Mouse (Mus musculus) neural tube, embryonic 13.5 days (tissue): ENCODE measurements around the gene Frmd7. TPM values are rescaled to one million over a fixed set of nuclear protein-coding genes. Genes with fewer than 3 reads are reported as not detected.

Experiments
- ATAC-seq: fragments of 200-750 bp; cut with Nextera tagmentation; 2 replicates; pipeline ENCODE4 v1.8.0; 2017; ENCODE audit warnings: low read depth, mild to moderate bottlenecking, moderate TSS enrichment, moderate library complexity
- H3K27ac ChIP-seq: fragments of 300-500 bp; sonication (generic); replicated peaks from 2 replicates; pipeline ENCODE4 v1.5.1; 2015; ENCODE audit warnings: moderate library complexity, mild to moderate bottlenecking, inconsistent platforms
- H3K27me3 ChIP-seq: fragments of 300-500 bp; sonication (generic); 2 replicates; pipeline ENCODE4 v1.6.1; 2015; ENCODE audit warnings: mild to moderate bottlenecking, inconsistent platforms
- H3K36me3 ChIP-seq: fragments of 300-500 bp; sonication (generic); 2 replicates; pipeline ENCODE4 v1.6.1; 2015; ENCODE audit warnings: mild to moderate bottlenecking, inconsistent platforms
- H3K4me1 ChIP-seq: fragments of 300-500 bp; sonication (generic); replicated peaks from 2 replicates; pipeline ENCODE4 v1.6.1; 2015; ENCODE audit warnings: inconsistent platforms
- H3K4me2 ChIP-seq: fragments of 300-500 bp; sonication (generic); 2 replicates; pipeline ENCODE4 v1.6.1; 2015; ENCODE audit warnings: inconsistent platforms, mild to moderate bottlenecking, moderate library complexity
- H3K4me3 ChIP-seq: fragments of 300-500 bp; sonication (generic); 2 replicates; pipeline ENCODE4 v1.5.1; 2015; ENCODE audit warnings: mild to moderate bottlenecking, inconsistent platforms
- H3K9ac ChIP-seq: fragments of 300-500 bp; sonication (generic); 2 replicates; pipeline ENCODE4 v1.6.1; 2015; ENCODE audit warnings: moderate library complexity, mild to moderate bottlenecking, inconsistent platforms
- H3K9me3 ChIP-seq: fragments of 300-500 bp; sonication (generic); 2 replicates; pipeline ENCODE4 v1.6.1; 2016; ENCODE audit warnings: inconsistent platforms
- WGBS: fragments of 180-500 bp; shearing (Covaris S2); methylation state at CpG from one replicate; pipeline ENCODE4 v1.1.7; 2015; 5-methylcytosine and 5-hydroxymethylcytosine counted together
- polyA plus RNA-seq: library from polyadenylated mRNA; unstranded; fragments of >200 nt; fragmentation: Nextera tagmentation; extraction: Ambion mirVana; gene quantifications from 2 replicates; pipeline ENCODE4 v1.2.1, GENCODE M21; 2015

The Frmd7 gene
- polyA plus RNA-seq, 1 experiment from 2014 or later = 0.15 TPM

DNA sequence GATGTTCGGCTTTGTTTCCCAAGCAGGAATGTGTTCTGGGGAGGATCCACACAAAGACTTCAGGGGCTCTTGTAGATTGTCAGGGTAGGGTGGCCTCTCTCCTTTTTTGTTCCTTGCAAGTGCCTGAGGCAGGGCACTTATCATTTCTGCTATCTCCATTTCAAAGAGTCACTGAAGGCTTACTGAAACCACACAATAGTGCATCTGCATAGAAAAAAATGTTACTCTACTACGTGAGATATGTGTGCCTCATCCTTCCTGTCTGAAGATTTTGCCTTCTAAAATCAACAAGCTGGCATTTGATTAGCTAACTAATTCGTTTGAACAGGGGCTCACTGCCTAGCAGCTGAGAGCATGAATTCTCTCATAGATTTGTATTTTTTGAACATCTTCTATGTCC lies 12.2 kb downstream of the Frmd7 start:
- Histone ChIP-seq H3K9ac (no peak overlapping the region), H3K27ac (no peak overlapping the region), H3K4me1 (no peaks in the 10 kb centered on the region), H3K4me2 (no peak overlapping the region), H3K4me3 (no peak overlapping the region), H3K36me3 (no peaks in the 10 kb centered on the region), H3K9me3 (no peaks in the 10 kb centered on the region), H3K27me3 (no peaks in the 10 kb centered on the region)
- no peak for ATAC-seq
- 50% methylated on average over 3 of the region's 3 CpGs for WGBS

DNA sequence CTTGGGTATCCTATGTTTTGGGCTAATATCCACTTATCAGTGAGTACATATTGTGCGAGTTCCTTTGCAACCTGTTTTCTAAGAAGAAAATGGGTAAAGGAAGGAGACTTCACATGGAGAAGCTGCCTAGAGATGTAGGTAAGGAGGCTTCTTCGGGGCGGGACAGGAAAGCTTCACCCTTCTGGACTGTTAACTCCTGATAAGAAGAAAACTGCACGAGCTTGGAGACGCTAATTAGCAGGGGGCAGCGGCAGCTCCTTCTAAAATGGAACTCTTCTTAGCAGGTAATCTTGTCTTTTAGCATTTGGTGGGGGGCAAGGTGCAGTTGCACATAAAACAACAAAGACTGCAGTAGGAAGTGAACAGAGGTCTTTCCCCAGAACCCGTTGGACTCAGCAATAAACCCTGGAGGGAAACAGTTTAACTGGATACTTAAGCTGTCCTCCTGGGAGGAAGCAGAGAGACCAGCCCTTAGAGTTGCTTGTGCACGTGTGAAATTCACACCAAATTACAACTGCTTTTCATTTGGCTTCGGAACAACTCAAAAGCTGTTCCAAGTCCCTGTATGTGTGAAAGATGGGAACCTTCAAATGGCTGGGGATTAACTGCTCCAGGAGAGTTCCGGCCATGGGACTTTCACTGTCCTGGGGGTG lies 15.5 kb downstream of the Frmd7 start:
- no peak overlapping the region for H3K4me2 ChIP-seq
- 66% methylated on average over 10 of the region's 10 CpGs for WGBS
- H3K4me3 ChIP-seq = no peak overlapping the region
- no peak overlapping the region for H3K27ac ChIP-seq
- H3K4me1 ChIP-seq = no peaks in the 10 kb centered on the region
- no peaks in the 10 kb centered on the region for H3K27me3 ChIP-seq
- ATAC-seq = no peak
- H3K9me3 ChIP-seq = no peaks in the 10 kb centered on the region
- no peaks in the 10 kb centered on the region for H3K36me3 ChIP-seq
- H3K9ac ChIP-seq = no peak overlapping the region

DNA sequence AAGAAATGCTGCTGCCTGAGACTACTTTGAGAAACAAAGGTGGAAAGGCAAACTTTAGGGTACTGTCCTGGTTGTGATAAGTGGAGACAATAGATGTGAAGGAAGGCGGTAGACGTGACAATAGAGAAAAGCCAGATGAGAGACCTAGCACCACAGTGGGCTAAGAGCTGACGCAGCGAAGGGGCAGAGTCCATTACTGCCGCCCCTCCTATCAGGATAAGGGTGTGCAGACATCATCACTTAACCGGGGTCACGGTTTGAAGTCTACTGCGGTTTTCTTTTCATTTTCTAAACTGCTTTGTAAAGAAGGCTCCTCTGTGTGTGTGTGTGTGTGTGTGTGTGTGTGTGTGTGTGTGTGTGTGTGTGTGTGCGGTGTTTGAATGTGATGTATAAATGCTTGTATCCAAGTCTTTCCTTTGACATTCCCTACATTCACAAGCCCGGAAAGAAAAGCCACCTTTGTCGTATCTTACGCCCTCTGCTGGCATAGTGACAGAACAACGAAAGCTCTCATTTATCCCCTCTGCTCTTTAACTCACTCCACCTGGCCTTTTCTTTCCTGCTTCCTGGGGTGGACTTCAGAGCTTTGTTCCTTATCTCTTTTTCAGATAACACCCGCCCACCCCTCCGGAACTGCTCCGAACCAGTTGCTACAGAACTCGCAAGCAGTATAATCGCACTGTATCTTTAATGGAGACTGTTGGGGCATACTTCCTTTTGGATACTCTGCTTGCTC lies 17.7 kb downstream of the Frmd7 start:
- H3K27me3 ChIP-seq = no peaks in the 10 kb centered on the region
- H3K4me3 ChIP-seq = no peak overlapping the region
- H3K27ac ChIP-seq = no peak overlapping the region
- no peaks in the 10 kb centered on the region for H3K4me1 ChIP-seq
- H3K9ac ChIP-seq = no peak overlapping the region
- WGBS = 43% methylated on average over 18 of the region's 18 CpGs
- ATAC-seq = no peak
- no peaks in the 10 kb centered on the region for H3K9me3 ChIP-seq
- no peaks in the 10 kb centered on the region for H3K36me3 ChIP-seq
- no peak overlapping the region for H3K4me2 ChIP-seq

DNA sequence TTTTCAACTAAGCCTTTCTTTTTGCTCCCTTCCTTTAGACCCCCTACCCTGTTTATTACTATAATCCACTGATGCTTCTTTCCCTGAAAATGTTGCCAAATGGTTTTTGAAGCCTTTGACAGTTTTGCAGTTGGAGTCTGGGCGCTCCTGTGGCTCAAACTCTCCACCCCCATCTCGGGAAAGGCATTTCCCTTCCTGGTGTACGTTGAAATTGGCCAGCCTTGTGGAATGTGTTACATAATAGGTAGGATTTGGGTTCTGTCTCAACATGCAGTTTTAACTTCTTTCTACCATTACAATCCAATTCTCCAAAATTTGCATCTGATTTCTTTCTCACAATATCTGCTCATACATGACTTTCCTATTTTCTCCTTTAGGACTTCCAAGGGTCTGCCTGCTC lies 23.8 kb downstream of the Frmd7 start:
- H3K4me2 ChIP-seq = no peak overlapping the region
- no peak overlapping the region for H3K9ac ChIP-seq
- 62% methylated on average over 3 of the region's 3 CpGs for WGBS
- no peak overlapping the region for H3K4me3 ChIP-seq
- no peaks in the 10 kb centered on the region for H3K27me3 ChIP-seq
- H3K36me3 ChIP-seq = no peaks in the 10 kb centered on the region
- no peaks in the 10 kb centered on the region for H3K4me1 ChIP-seq
- H3K27ac ChIP-seq = no peak overlapping the region
- H3K9me3 ChIP-seq = no peaks in the 10 kb centered on the region
- no peak for ATAC-seq

DNA sequence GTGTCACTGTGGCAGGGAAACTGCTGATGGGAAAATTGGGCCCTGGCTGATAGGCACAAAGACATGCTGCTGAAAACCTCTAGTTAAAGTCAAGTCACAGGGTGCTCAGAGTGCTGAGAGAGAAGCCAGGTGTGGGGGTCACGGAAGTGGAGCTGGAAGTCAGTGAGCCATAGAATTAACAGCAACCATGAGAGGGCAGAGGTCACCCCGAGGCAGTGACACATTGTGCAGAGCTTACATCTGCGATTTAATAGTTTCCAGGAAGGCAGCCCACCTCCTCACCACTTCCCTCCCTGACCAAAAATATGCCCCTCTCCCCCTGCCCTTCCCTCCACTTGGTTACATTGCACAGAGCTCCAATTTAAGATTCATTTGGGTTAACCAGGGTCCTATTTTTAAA lies 25.1 kb downstream of the Frmd7 start:
- whole genome bisulfite sequencing = 69% methylated on average over 3 of the region's 3 CpGs
- Histone ChIP-seq H3K9ac (no peak overlapping the region), H3K27me3 (no peaks in the 10 kb centered on the region), H3K27ac (no peak overlapping the region), H3K4me2 (no peak overlapping the region), H3K4me3 (no peak overlapping the region), H3K36me3 (no peaks in the 10 kb centered on the region), H3K4me1 (no peaks in the 10 kb centered on the region), H3K9me3 (no peaks in the 10 kb centered on the region)
- ATAC-seq = no peak

DNA sequence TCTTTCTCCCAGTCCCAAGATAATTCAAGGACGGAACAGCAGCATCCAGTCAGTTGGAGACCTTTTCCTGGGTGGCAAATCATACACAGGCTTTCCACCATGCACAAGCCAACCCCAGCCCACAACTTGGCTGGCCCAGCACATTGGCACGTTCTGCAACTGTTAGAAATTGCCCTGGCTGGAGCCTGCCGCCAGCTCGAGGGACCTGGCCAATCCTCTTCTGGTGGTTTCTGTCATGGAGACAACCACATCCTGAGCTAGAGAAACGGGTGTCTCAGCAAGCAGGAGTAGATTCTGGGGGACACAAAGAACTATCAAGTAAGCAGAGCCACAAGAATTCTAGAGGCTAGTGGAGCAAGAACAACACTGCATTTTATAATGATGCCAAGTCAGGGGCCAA lies 32.6 kb downstream of the Frmd7 start:
- Histone ChIP-seq H3K27ac (no peak overlapping the region), H3K4me3 (no peak overlapping the region), H3K9me3 (no peaks in the 10 kb centered on the region), H3K36me3 (no peaks in the 10 kb centered on the region), H3K4me2 (no peak overlapping the region), H3K27me3 (no peaks in the 10 kb centered on the region), H3K4me1 (no peaks in the 10 kb centered on the region), H3K9ac (no peak overlapping the region)
- 92% methylated on average over 5 of the region's 5 CpGs for WGBS
- ATAC-seq = no peak

DNA sequence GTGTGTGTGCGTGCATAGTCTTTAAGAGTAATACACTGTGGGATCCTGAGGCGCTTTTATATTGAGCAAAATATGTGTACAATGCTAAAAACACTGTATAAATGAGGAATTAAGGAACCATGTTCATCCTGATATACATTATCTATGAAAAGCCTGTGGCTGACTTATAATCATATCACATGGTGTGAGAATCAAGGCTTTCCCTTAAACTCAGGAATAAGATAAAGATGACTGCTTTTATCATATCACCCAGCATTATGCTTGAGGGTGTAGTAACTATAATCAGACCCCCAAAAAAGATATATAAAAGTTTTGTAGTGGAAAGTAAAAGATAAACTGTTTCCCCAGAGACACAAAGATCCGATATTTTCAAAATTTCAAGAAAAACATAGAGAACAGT lies 39.0 kb downstream of the Frmd7 start:
- no peak overlapping the region for H3K9ac ChIP-seq
- no peak overlapping the region for H3K27ac ChIP-seq
- H3K9me3 ChIP-seq = no peaks in the 10 kb centered on the region
- no peak overlapping the region for H3K4me2 ChIP-seq
- no peaks in the 10 kb centered on the region for H3K36me3 ChIP-seq
- 82% methylated on average over 3 of the region's 3 CpGs for WGBS
- ATAC-seq = no peak
- H3K27me3 ChIP-seq = no peaks in the 10 kb centered on the region
- no peak overlapping the region for H3K4me3 ChIP-seq
- no peaks in the 10 kb centered on the region for H3K4me1 ChIP-seq

DNA sequence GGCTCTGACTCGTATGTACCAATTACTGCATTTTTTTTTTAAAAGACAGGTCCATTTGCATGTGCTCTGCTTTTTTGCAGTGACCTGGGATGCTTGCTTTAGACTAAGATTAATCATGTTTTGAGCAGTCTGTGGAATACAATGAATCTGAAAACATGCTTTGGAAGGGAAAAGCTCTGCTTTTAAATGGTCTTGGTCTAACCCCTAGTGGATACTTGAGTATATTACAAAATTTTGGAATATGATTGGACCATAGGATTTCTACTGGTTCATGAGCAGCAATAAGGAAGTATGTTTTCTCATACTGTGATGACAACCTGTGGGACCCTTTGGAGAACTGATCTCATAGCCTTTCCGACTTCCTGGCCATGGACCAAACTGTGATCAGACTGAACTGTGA lies 54.5 kb downstream of the Frmd7 start:
- no peaks in the 10 kb centered on the region for H3K9me3 ChIP-seq
- 83% methylated on average over 2 of the region's 2 CpGs for WGBS
- ATAC-seq = no peak

DNA sequence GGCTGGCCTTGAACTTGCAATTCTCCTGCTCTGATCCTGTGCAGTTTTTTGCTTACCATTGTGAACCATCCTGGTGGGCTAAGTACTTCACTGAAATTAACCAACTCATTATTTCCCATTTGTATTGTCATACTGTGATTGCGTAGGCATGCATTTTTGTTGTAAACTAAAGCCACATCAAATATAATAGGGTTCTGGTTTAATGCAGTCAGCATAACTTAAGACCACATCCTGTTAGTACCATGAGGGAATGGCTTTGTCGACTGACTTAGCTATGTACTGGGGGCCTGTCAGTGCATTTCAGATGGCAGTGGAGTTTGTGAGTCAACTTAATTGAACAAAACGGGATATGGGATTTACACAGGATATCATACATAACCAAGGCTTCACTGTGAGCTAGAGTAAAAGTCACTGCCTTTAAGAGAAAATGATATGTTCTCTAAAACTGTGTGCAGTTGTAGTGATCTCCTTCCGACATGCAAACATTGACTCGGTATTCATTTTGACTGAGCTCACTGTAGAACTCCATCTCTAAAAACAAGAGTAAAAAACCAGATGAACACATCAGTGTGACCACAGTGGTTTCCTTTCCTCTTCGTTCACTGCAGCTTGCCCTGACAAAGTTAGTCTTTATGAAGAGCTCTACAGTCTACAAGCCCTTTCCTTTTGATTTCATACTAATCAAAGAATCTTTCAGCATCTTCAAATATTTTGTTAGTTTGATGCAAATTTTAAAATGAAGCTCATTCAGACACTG lies 68.1 kb downstream of the Frmd7 start:
- H3K4me3 ChIP-seq = no peak overlapping the region
- no peaks in the 10 kb centered on the region for H3K27me3 ChIP-seq
- WGBS = 83% methylated on average over 6 of the region's 6 CpGs
- H3K4me2 ChIP-seq = no peak overlapping the region
- ATAC-seq = no peak
- H3K36me3 ChIP-seq = no peaks in the 10 kb centered on the region
- H3K27ac ChIP-seq = no peak overlapping the region
- H3K9ac ChIP-seq = no peak overlapping the region
- no peaks in the 10 kb centered on the region for H3K9me3 ChIP-seq
- H3K4me1 ChIP-seq = no peaks in the 10 kb centered on the region

More for the DNA sequence above, 54.5 kb downstream of the Frmd7 start:
- Histone ChIP-seq H3K9ac (no peak overlapping the region), H3K36me3 (no peaks in the 10 kb centered on the region), H3K4me2 (no peak overlapping the region), H3K27me3 (no peaks in the 10 kb centered on the region), H3K4me1 (no peaks in the 10 kb centered on the region), H3K4me3 (no peak overlapping the region), H3K27ac (no peak overlapping the region)

DNA sequence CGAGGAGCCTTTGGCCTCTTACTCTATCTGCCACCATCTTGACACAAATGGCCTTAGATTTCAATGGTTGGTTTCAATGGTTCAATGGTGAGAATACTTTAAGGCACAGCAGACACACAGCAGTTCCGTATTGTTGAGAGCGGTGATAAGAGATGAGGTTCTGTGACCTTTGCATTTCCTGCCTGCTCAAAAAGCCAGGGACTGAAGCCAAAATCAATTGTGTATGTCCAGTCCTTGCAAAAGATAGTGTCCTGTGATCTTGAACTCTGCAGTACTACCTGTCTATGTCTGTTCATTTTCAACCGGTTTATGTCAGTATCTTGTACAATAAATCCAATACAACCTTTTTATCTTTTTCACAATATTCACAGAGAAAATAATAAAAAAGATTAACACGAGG lies 77.8 kb downstream of the Frmd7 start:
- Histone ChIP-seq H3K4me2 (no peak overlapping the region), H3K36me3 (no peaks in the 10 kb centered on the region), H3K4me3 (no peak overlapping the region), H3K27ac (no peak overlapping the region), H3K4me1 (no peaks in the 10 kb centered on the region), H3K27me3 (no peaks in the 10 kb centered on the region), H3K9ac (no peak overlapping the region), H3K9me3 (no peaks in the 10 kb centered on the region)
- WGBS = 85% methylated on average over 5 of the region's 5 CpGs
- ATAC-seq = no peak

DNA sequence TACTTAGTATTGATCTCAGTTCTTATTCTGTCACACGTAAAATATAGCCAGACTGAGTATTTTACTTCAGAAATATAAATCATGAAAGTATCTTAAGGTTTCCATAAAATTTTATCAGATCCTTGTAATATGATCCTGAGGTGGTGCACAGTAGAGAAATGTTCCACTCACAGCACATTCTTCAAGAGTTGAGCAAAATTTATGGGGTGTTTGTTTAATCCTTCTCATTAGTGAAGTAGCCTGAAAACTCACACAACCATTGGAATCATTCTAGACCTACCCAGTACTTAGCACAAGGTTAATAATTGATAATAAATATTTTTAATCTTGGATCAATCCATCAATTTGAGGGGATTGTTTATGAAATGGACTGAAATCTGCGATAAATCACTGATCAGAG lies 78.7 kb downstream of the Frmd7 start:
- H3K9ac ChIP-seq = no peak overlapping the region
- H3K4me3 ChIP-seq = no peak overlapping the region
- H3K4me2 ChIP-seq = no peak overlapping the region
- H3K4me1 ChIP-seq = no peaks in the 10 kb centered on the region
- ATAC-seq = no peak
- no peak overlapping the region for H3K27ac ChIP-seq
- H3K27me3 ChIP-seq = no peaks in the 10 kb centered on the region
- WGBS = 78% methylated on average over 2 of the region's 2 CpGs
- no peaks in the 10 kb centered on the region for H3K9me3 ChIP-seq
- no peaks in the 10 kb centered on the region for H3K36me3 ChIP-seq

DNA sequence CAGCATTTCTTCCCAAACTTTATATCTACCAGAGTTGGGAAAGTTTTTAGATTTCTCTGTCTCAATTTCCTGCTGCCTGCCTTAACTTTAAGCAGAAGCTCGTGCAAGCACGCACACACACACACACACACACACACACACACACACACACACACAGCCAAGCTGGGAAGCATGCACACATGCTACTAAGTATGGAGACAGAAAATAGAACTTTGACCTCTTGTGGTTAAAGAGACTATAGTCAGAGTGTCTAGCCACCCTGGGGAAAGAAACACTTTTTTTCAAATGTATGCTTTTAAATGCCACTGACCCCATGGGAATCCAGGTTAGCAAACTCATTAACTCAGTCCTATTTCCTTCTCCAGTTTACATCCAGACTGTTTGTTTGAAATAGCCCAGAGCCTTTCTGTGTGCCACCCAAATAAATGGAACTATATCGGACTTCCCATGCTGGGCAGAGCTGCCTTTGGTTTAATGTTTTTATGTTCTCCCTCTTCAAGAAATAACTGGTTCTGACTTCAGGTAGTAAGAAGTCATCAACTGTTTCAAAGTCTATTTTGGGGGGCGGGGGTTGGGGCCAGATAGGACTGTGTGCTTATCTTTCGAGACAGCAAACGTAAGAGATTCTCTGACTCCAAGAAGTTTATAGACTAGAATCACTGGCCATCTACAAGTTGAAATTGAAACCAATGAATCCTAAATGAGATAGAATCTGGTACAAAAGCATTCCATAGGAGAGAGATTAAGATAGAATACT lies 91.9 kb downstream of the Frmd7 start:
- Histone ChIP-seq H3K27me3 (no peaks in the 10 kb centered on the region), H3K9ac (no peak overlapping the region), H3K9me3 (no peaks in the 10 kb centered on the region), H3K4me1 (no peaks in the 10 kb centered on the region), H3K27ac (no peak overlapping the region), H3K4me3 (no peak overlapping the region), H3K4me2 (no peak overlapping the region), H3K36me3 (no peaks in the 10 kb centered on the region)
- WGBS = 90% methylated on average over 6 of the region's 6 CpGs
- ATAC-seq = no peak
